Mouse (Mus musculus) urinary bladder, postnatal 14 days (tissue): ENCODE measurements at regions not wholly inside any gene's neighbourhood (a gene's known extent, or its start where the extent isn't known, plus 50 kb on each side); places are given as distances from the start of the nearest gene placed in this dataset.
"Not testable (repeated sequence)": the region's sequence is repeated elsewhere in the genome, so short reads cannot be mapped to it uniquely, and the experiment has no call there.

Experiments
- DNase-seq: peaks from one replicate; pipeline ENCODE4 v3.0.0; 2021; ENCODE audit warnings: low spot score

DNA sequence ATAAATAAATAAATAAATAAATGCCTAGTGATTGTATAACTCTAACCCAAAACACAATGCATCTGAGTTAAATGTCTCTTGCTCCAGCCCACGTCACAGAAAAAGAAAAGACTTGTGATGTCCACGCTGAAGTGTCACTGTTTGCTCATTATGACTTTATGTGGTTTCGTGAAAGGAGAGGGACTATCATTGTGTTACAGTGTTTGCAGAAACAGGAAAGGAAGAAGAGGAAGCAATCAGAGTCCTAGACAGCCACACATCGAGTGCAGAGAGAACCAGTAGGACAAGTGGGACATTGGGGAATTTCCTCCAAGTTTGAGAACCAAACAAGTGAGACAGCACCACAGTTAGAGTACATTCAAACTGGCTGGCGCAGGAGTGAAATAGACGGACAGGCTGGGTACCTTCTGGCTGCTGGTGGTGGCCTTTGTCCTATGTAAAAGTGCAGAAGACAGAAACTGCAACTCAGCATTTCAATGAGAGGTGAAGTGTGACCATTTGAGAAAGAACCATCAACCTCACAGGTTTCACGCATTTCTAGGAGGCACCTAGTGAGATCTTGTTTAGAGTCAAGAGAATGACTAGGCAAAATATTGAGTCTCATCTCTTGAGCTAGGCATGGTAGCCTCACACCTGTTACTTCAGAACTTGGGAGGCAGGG, 59.6 kb downstream of the Fasl start:
- no peak for DNase-seq

- not testable (repeated sequence) for DNase-seq
Measured at GRCm38 (mm10) chr1:161727357-161727756, 60.9 kb downstream of the Fasl start.

GRCm38 (mm10) chr1:161726098-161726497, 62.2 kb downstream of the Fasl start:
- DNase-seq: not testable (repeated sequence)

- DNase-seq: no peak
Measured at GRCm38 (mm10) chr1:161719876-161720275, 68.4 kb downstream of the Fasl start.

GRCm38 (mm10) chr1:161718254-161718653, 70.0 kb downstream of the Fasl start:
- DNase-seq: no peak

- DNase-seq: peak; percentile 39
Measured at GRCm38 (mm10) chr1:161712918-161713317, 75.4 kb downstream of the Fasl start.

DNA sequence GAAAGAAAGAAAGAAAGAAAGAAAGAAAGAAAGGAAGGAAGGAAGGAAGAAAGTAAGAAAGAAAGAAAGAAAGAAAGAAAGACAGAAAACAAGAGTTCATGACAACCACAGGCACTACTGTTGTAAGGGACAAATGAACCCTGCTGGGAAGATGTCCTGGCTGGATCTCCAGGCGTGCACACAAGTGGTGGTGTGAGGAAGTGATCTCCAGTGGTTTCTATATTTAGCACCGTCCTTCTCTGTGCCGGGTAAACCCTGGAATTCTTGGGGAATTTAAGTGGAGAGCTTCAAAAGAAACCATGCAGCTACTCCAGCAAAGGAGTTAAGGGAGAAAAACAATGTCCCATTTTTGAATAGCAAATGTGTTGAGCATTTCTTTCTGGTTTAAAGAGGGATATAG, 76.0 kb downstream of the Fasl start:
- DNase-seq: no peak

DNA sequence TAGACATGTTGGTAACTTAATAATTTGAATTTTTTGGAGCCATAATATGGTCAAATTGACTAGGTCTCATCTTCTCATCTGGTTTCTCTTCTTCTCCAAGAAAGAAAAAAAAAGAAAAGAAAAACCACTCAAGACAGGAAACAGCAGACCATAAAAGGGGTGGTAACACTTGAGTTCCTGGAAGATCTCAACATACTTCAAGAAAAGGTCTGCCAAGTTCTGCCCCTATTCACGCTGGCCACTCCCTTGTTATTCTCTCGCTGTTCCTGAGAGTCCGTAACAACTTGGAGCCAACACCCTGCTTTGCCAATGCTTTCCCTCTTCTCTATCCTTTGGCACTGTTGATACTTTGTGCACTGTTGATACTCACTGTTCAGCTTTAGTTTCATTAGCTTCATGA, 81.2 kb downstream of the Fasl start:
- no peak for DNase-seq

GRCm38 (mm10) chr1:161704961-161705360, 83.3 kb downstream of the Fasl start:
- DNase-seq: no peak

DNA sequence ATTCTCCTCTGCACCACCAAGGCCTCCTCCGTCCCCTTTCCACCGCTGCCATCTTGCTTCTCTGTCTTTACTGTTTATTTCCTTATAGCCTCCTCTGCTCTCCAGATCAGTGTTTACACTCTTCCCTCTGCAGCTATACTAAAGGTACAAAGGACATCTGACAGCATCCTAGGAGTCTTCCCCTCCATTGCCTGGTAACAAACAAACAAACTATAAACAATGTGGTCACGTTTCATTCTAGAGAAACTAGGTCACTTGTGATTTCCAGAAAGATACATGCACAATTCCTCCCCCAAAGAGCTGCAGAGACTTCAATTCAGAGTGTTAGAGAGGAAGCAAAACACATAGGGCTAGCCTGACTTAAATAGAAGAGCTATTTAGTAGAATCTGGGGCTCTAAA, 83.8 kb downstream of the Fasl start:
- DNase-seq: no peak

DNA sequence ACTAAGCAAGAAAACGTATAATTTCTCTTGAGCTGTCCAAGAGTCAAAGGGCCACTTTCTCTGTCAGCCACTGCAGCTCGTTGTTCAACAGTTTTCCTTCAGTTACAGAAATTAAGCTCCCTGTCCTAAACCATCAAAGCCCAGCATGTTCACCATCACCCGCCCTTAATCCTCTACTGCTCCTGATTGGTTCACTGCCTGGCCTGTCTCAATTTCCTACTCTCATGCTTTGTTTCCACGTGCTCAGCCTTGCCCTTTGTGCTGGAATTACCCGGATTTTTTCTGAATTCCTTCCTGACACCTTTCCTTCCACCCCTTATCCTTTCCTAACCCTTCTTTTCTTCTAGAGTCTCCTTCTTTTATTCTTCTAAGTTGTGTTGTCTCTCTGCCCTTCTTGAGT, 92.4 kb downstream of the Fasl start:
- DNase-seq: no peak

DNA sequence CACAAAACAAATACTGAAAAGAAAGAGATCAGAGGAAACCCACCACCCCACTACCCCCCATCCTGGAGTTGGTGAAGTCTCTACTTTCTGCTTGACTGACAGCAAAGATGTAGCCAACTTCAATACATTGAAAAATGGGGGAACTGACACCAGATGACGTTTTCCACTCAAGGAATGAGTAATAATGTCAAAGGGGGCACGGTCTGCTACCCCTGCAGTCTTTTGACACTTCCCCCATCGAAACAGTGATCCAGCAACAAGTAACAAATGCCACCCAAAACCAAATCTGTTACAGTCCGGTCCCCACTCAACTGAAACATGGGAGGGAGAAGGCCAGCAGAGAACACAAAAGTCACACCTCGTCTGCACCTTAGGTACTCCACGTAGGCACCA, 94.5 kb downstream of the Fasl start:
- DNase-seq: no peak

- no peak for DNase-seq
Measured at GRCm38 (mm10) chr1:161692836-161693767, 95.2 kb downstream of the Fasl start.

DNA sequence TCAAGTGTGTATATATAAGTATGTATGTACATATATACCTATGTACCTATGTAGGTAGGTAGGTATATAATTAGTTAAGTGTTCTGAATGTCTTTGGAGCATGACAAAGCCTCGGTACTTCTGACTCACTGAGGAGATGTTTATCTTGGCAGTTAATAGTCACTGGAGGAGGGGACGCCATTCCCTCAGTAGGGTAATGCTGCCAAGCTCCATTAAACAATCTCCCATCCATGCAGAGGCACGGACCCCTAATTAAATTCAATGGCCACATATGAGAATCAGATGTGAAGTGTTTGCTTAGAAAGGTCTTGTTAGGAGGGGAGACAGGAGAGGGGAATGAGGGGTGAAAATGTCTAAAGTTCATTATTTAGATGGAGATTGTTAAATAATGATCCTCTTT, 99.3 kb downstream of the Fasl start:
- no peak for DNase-seq

DNA sequence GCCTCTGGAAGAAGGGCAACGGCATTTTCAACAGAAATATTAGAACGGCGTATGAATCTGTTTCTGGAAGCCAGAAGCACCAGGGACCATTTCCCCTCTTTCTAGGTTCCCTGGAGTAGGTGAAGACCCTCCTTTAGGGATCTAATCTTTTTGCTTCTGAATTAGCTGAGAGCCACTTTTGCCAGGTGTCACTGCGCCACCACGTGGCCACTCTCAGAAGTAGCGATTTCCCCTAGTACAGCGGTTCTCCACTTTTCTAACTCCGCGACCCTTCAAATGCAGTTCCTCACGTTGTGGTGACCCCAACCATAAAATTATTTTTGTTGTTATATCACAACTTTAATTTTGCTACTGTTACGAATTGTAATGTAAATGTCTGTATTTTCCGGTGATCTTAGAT, 100.7 kb downstream of the Fasl start:
- peak; percentile 57 for DNase-seq

DNA sequence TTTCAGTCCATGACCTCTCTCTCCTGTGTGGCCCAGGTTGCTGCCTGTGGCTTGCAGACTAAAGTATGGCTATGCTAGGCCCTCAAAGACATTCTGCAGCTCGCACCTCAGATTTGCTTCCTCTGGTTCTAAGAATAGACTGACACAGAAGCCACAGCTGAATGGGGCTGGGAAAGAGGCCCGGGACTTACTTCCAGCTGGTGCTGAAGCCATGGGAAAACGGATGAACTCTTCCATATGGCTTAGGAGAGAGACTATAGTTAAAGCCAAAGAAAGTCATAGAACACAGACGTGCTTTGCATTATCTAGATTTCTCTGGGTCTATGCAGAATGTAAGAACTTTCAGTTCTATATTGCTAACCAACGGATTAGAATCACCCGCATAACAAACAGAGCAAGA, 107.7 kb downstream of the Fasl start:
- DNase-seq: no peak

DNA sequence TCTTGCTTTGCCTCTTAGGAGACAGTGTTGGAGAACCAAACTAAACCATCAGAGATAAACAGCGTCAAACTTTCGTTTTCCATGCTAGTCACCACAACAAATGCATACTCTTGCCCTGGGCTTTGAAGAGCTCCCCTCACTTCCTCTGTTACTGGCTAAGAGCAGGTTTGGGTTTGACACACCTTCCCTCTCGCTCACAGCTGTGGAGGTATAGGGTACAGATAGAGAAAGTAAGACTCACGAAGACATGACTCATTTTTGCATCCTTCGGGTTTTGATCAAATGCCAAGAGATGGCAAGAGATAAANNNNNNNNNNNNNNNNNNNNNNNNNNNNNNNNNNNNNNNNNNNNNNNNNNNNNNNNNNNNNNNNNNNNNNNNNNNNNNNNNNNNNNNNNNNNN, 117.4 kb downstream of the Fasl start:
- DNase-seq: no peak

GRCm38 (mm10) chr1:161664321-161664720, 124.0 kb downstream of the Fasl start:
- DNase-seq: no peak

- no peak for DNase-seq
Measured at GRCm38 (mm10) chr1:161663351-161663750, 124.9 kb downstream of the Fasl start.

DNA sequence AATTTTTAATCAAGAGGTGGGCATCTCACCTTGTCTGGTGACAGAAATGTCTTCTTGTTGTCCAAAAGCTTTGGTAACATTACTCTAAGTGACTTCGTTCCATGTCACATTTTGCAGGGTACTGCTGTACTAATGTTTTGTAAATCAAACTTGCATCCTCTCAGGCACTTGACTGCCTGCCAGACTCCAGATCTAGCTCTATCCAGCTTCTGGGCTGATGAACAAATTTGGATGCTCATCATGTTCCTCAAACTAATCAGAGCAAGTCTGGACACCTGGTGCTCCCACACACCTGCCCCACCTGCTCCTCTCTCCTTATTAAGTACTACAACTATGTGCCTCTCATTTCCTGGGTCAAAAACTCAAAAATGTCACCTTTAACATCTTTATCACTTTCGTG, 126.1 kb downstream of the Fasl start:
- DNase-seq: no peak

DNA sequence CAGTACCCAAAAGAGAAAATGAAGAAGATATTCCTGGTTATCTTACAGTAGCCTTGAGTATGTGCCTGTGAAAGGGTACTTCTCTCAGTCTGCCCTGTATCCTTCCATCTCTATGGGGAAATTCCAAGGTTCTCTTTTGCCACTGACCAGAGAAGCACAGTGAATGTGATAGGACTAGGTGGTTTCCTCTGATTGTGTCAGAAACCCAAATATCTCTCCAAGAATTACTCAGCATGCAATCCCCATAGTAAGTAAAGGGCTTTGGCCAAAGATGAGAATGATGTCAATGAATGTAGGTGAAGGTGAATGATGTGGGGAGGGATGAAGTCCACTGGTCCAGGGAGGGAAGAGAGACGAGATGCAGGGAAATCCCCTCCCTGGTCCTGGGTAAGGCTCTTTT, 130.8 kb downstream of the Fasl start:
- DNase-seq: no peak

GRCm38 (mm10) chr1:161649387-161649786, 138.9 kb downstream of the Fasl start:
- no peak for DNase-seq

DNA sequence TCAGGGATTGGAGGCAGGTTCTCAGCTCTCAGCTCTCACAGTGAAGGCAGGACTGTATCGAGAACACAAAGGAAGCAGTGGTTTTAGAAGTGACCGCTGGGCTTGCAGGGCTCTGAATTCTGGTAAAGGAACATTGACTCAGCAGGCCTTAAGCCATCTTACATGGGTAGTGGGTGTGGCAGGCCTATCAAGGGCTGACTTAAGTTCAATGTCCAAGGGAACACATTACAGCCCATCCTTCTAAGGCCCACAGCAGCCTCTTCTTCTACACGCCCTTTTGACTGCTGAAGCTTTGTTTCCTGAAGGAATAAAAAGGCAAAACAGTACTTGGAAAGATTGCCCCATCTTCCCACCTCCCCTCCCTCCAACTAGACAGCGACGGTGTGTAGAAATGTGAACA, 137.6 kb downstream of the Tnfsf18 start:
- DNase-seq: no peak

GRCm38 (mm10) chr1:161621291-161621690, 126.8 kb downstream of the Tnfsf18 start:
- DNase-seq: peak; percentile 23
